Mouse (Mus musculus) heart, postnatal 10 days (tissue): Measurements from ENCODE around the gene Bpifb3. TPM values are rescaled to one million over a fixed set of nuclear protein-coding genes. Genes with fewer than 3 reads are reported as not detected.
A peak's percentile ranks its signal among the peaks of the same experiment; 100 is the strongest.

Experiments
- DNase-seq, 2 experiments: peaks; one replicate each; pipeline ENCODE4 v3.0.0; 2021
- intact Hi-C: fragments of 180-260 bp; cut with DNase I; formaldehyde crosslinking; loops from one replicate; pipeline ENCODE4 v1.15.1; 2025
- total RNA-seq, 2 experiments: library from RNA; stranded (reverse); gene quantifications; 2 replicates each; pipeline ENCODE4 v1.2.3; 2021

The Bpifb3 gene
- total RNA-seq, result not detected

DNA sequence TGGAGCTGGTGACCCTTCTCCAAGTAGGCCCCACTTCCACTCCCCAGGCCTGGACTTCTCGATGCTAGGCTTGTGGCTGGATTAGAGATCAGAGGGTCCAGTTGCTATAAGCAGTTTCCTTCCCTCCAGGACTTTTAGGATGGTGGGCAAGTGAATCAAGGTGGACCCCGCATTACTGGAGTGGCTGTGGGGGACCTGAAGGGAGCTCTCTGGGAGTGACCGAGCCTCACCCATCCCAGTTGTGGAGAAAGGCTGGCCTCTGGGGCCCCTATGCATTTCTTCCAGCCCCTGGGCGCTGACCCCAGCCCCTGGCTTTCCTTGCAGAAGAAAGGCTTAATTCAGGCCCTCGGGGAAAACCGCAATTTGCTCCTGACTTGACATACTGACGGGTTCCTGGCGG lies at the start of gene Bpifb3:
Gene Bpifb3, plus strand, starts transcription at position 301 of the 400 bp plus-strand sequence.
- intact Hi-C loops, result no loop called here
- no peak for DNase-seq

DNA sequence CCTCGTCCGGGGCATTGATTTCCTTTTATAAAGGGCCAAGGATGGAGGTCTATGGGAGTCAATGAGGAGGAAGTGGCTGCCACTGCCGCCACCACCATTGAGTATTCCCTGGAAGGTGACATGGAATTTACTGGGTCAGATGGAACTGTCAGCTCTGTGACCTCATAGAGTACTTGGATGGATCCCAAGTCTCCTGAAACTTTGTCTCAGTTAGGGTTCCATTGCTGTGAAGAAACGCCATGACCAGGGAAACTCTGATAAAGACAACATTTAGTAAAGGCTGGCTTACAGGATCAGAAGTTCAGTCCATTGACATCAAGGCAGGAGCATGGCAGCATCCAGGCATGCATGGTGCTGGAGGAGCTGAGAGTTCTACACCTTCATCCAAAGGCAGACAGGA lies 47.0 kb upstream of the Bpifb3 start, which contains the start of gene Sun5:
Gene Sun5, minus strand, starts transcription at position 101 of the 400 bp plus-strand sequence.
- no peak for DNase-seq
- intact Hi-C loops, result no loop called here

DNA sequence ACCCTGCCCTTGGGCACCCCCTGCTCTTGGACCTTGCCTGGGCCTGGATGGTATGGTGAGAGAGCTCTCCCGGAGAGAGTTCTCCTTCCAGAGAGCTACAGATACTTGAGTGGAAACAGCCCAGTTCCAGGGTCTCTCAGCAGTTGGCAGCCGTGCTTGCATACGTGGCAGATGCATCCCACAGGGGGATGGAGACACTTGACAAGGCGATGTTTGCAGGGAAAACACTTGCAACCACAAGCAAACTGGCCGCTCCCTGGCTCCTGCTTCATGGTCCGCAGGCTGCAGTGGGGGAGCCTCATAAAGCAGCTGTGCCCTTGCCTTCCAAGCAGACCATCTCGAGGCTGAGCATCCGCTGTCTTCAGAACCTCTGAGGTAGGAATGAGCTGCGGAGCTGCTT lies 43.3 kb upstream of the Bpifb3 start, which contains the start of gene Bpifb2:
Gene Bpifb2, plus strand, starts transcription at position 301 of the 400 bp plus-strand sequence.
- DNase-seq, result no peak
- intact Hi-C loops, result no loop called here

DNA sequence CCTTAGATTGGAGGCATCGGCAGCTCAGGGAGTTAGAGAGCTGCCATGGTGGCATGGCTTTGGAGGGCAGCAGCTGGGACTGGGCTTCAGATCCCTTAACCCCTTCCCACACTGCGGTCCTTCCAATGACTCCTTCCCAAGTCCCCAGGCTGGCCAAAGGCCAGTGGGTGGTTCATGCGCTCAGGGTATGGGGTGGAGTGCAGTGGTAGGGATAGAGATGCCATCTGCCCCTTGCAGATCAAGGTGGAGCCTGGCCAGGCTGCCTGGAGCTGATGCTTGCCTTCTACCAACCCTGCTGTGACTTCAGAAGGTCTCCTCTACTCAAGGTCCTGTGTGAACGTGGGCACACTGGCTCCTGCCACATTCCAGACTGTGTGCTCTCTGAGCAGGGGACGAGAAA lies 18.9 kb upstream of the Bpifb3 start:
- no peak for DNase-seq
- intact Hi-C loops, result no loop called here

DNA sequence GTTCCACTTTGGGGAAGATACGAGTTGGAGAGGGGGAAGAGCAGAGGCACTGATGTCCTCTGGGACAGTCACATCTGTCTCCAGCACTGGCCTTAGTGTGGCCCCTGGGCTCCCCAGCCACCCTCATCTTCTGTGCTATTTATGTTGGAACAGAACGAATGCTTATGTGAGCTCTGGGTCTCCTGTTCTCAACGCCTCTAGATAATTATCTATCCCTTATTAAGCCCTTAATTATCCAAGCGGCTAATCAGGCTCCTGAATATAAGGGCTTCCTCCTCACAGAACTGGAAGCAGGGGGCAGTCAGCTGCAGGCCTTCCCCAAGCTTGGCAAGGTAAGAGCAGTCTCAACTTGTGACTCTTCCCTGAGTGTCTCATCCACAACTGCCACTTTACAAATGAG lies 17.9 kb upstream of the Bpifb3 start, which contains the start of gene Bpifb6:
Gene Bpifb6, plus strand, starts transcription at position 301 of the 400 bp plus-strand sequence.
- intact Hi-C loops, result no loop called here
- DNase-seq, result no peak

DNA sequence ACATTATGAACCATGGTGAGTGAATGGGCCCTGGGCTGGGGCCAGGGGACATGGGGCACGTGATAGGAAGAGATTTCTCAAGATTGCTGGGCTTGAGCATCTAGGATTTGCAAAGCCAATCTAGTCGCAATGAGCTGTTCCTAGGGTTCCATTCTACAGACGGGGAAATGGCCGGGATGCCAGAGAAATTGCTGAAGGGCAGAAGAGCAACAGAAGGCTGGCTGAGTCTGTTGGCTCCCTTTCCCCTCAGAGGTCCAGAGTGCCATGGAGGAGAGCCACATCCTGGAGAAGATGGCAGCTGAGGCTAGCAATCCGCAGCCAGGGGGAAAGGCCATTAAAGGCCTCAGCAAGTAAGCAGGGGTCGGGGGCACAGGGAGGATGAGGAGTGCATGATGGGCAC lies 15.3 kb upstream of the Bpifb3 start:
- intact Hi-C loops, result no loop called here
- DNase-seq, result no peak

DNA sequence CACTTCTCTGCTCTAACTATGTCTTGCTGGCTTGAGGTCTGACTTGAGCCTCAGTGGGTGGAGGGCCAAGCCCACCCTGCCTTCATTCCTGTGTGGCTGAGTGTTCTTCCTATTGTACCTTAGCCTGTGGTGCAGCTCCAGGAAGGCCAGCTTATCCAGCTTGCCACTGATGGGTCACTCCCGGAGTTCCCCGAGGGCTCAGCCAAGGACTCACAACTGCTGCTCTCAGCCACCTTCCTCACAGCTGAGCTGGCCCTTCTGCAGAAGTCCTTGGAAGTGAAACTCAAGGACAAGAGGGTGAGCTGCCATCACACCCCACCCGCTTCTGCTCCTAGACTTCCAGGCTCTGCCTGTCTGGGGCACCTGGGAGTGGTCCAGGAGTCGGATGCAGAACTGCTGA lies 11.4 kb upstream of the Bpifb3 start:
- no peak for DNase-seq
- intact Hi-C loops, result no loop called here

DNA sequence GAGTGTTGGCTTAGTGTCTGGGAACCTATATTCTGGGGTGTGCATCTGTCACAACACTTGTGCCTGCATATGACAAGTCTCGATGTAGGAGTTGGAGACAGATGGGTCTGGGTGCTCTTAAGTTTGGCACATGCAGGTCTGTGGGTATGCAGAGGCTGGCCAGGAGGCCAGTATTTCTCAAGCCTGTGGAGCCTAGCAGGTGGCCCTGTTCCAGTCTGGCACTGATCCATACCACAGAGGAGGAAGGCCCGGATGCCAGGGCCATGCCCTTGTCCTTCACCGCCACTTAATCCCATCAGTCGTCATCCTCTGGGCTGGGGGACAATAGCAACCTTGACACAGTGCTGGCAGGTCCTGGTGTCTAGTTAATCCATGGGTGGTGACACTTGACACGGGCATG lies 3.9 kb upstream of the Bpifb3 start:
- intact Hi-C loops, result no loop called here
- DNase-seq, result peak; percentile 58 to 68

DNA sequence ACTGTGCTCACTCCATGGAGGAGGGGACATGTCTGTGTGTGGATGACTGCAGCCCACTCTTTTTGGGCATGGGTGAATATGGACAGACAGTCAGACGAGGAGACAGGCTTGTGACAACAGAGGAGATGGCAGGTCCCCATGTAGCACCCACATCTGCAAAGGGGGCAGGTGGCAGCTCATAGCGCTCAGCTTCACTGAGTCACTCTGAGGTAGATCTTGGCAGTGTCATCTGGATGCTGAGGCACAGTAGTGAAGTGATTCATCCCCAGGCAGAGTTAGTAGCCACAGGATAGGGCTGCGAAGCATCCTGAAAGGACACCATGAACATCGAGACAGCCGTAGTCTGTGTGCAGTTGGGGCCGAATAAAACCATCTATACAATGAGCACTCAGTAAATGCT lies 3.2 kb downstream of the Bpifb3 start:
- no peak for DNase-seq
- intact Hi-C loops, result no loop called here

DNA sequence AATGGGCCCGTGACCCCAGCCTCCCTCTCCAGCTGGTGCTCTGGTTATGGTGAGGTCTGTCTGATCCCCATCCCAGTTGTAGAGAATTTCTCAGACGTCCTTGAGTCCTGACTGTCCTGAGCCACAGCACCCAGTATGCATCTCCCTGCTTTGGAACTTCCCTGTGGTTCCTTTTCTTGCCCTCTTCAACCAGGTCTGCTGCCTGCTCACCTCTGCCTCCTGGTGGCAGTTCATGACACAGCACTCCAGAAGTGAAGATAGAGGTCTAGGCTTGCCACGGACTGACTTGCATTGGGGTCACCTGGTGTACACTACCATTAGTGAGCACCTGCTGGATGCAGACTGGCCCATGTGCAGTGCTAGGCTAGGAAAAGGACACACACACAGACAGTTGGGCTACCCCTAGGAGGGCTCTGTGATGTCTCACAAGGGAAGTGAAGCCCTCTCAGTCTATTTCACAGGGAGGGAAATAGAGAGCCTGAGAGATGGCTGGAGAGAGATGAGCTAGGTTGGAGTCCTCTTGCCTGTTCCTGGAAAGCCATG lies 11.9 kb downstream of the Bpifb3 start:
- peak; percentile 61 to 76 for DNase-seq
- intact Hi-C loops, result loop anchor here (1.0 to 2.0 kb wide), 4 partner anchors 79 to 261 kb away; no protein-coding TSS in a partner anchor

DNA sequence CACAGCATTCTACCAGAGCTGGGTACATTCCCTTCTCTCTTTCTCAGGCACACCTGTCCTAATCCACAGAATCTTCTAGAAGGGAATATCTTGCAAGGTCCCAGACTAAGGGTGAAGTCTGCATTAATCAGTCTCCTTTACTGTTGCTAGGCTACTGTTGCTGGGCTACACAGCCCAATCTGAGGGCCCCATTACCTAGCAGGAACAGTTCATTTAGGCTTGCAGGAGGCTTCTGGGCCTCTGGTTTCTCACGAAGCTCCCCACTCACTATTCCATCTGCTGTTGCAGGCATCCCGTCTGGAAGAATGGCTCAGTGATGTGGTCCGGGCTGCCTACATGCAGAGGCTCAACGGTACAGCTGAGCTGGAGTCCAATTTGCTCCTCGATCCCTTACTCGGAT lies 13.1 kb downstream of the Bpifb3 start:
- intact Hi-C loops, result loop anchor here (2.0 kb wide), 2 partner anchors 80 to 220 kb away; no protein-coding TSS in a partner anchor
- DNase-seq, result no peak

DNA sequence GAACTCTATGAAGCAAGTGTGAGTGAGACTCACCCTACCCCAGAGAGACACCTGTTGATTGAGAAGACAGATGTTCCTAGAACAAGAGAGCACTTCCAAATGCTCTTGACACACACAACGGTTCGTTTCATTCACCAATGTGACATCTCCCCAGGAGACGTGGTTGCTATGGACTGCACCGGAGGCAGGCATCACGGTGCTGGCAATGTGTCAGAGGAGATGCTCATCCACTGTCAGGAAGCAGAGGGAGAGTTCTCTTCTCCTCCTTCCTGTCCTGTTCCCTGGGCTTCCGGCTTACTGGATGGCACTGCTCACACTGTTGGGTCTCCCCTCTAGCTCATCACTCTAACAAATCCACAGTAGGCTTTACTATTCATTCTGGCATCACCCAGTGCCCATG lies 15.3 kb downstream of the Bpifb3 start:
- intact Hi-C loops, result no loop called here
- DNase-seq, result no peak

DNA sequence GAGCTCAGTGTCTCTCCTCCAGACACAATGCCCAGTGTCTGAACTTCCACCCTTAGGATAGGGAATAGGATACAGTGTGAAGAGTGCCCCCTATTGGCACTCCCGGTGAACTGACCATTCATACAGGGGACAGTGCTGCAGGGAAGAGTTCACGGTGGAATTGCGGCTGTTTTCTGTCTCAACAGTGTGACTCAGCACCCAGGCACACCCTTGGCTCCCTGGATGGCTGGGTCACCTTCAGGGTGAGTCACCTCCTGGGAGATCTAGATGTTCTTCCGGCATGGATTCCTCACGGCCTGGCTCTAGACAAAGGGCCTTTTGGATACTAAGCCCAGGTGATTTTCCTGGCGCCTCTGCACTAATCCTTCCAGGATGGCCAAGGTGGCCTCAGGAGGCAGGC lies 17.3 kb downstream of the Bpifb3 start:
- intact Hi-C loops, result no loop called here
- DNase-seq, result no peak

DNA sequence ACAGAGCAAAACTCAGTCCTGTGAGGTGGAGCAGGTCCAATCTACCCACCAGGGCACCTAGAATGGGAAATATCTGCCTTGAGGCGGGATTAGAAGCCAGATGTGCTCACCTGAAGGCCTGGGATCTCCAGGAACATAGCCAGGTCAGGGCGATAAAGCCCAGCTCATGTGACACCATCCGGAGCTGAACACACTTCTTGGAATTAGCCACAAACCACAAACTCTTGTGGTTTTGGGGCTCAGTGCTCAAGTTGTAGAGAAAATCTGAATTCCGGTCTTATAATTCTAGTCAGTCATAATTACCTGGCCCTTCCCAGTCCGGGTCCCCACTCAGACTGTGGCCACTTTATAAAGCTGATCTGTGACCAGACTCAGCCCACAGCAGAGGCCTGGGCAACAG lies 19.8 kb downstream of the Bpifb3 start, which contains the start of gene Bpifb4:
Gene Bpifb4, plus strand, starts transcription at position 370 of the 400 bp plus-strand sequence.
- no peak for DNase-seq
- intact Hi-C loops, result no loop called here

DNA sequence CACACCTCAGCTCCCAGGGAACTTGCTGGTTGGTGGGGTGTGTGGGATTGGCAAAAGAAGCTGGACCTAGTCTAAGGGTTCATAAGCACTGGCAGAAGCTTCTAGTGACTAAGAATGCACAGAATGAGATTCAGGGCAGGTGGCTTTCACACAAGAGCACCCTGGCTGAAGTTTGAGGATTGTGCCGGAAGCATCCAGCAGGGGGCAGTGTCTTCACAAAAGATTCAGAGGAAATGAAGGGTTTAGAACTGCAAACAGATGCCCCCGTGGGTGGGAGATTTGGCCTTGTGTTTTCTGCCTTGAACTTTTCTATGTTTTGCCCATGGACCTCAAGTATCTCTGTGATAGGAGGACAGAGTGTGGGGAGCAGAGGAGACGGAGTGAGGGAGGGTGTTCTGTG lies 25.5 kb downstream of the Bpifb3 start:
- intact Hi-C loops, result no loop called here
- peak; percentile 22 to 66 for DNase-seq

DNA sequence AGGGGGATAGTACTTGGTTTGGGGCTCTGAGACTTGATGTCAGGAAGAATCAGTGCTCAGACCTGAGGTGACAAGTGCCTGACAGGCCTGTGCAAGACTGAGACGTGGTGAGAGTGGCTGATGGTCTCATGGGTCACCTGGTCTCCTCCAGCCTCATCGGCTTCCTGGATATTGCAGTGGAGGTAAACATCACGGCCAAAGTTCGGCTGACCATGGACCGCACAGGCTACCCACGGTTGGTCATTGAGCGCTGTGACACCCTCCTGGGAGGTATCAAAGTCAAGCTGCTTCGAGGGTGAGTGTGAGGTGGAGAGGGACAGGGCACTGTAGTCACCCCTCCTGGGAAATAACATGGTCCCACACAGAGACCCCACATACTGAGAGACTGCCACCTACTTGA lies 26.5 kb downstream of the Bpifb3 start:
- DNase-seq, result no peak
- intact Hi-C loops, result no loop called here

DNA sequence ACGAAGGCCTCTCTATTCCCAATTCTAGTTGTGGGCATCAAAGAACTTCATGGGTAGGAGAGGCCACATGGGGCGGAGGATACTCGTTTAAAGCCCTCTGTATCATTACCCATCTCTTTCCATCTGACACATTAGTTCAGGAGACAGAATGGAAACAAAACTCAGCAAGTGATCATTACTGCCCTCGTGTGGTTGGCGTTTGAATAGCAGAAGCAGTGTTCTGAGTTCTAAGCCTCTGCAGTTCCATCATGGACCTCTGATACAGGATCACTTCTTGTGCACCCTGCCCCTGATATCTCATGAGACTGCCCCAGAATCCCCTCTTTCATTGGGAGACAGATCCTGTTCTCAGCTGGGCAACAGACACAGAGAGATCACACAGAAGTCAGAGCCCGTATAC lies 34.9 kb downstream of the Bpifb3 start:
- intact Hi-C loops, result no loop called here
- DNase-seq, result peak; percentile 32 to 72

DNA sequence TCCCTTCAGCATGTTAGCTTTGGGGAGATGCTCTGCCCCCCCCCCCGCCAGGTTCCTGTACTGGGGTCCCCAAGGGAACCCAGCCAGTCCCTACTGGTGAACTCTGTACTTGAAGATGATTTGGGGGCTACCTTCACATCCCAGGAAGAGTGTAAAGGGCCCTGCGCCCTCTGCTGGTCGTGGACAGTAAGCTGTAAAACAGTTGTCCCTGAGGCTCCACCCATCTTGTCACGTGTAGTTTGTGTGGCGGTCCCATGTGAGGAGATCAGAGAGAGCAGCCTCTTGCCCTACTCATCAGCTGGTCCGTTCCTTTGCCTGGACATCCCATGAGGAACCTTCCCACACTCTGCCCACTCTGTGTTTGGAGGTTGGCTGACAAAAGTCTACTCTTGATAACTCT lies 35.8 kb downstream of the Bpifb3 start:
- intact Hi-C loops, result no loop called here
- peak; percentile 8 to 38 for DNase-seq

DNA sequence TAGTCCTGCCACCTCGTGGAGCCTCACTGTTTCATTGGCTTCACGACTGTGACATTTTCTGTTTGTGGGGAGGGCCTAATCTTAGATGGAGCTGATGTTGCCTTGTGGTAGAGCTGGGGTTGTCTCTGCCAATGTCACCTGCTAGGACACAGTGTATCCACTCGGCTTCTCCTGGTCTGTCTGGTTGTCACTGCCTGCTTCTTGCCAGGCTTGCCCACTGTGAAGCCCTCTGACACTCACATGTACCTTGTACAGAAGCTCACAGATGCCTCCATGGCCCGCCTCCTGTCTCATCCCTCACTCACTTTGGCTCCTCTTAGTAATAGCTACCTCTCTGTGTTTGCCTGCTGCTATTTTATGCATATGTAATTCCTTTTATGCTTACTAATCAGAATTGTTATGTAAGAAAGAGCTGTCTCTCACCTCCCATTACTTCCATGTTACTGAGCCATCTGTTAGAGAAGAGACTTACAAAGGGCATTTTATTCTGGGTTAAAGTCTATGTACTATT lies 44.8 kb downstream of the Bpifb3 start:
- intact Hi-C loops, result no loop called here
- no peak for DNase-seq

DNA sequence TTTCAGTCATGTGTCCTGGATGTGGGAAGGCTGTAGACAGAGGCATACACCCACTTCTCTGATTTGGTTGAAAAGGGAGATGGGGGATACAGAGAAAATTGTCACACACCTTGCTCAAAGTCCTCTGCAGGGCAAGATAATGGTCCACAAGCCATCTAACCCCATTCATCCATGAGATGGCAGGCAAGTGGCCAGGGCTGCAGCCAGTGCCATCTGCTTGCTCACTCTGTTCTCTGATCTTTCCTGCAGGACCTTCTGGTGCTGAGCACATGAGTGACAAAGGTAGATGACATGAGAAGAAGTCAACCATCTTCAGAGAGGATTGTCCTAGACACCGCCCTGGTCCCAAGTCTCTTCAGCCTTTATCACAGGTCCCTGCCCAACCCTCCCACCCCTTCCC lies 45.3 kb downstream of the Bpifb3 start:
- intact Hi-C loops, result no loop called here
- DNase-seq, result no peak

DNA sequence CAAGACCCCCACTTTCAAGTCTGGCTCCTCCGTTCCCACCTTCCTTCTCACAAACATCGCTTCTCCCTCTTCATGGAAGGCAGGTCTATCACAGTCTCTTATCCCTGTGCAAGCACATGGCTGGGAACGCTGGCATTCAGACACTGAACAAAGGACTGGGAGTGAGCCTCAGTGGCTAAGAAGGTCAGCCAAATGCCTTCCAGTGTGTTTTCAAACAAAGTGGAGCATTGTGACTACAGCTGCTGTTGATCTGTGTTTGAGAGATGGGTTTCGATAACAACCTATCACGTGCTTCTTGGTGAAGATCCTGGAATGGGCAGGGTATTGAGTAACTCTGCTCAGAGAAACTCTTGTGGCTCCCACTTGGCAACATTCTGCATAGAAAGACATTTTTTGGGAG lies 52.2 kb downstream of the Bpifb3 start:
- no peak for DNase-seq
- intact Hi-C loops, result no loop called here

DNA sequence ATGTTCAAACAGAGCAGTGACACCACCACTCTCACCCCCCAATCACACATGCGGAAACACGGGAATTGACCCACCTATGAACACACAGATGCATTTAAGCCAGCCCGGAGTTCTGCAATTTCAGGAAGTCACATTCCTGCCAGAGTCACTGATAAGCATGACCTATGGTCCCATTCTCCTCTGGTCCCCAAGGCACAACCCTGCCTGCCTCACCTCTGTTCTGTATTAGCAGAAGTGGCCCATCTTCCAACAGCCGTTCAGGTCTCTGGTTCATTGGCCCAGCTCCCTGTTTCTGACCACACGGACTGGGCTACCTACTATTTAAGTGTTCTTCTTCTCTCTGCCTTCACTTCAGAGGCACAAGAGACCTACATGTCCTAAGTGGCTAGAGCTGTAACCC lies 56.6 kb downstream of the Bpifb3 start, which contains the start of gene Bpifa6:
Gene Bpifa6, plus strand, starts transcription at position 364 of the 400 bp plus-strand sequence.
- no peak for DNase-seq
- intact Hi-C loops, result no loop called here
